ENCODE assay signal across 35 mouse cellular contexts in the genomic region with DNA sequence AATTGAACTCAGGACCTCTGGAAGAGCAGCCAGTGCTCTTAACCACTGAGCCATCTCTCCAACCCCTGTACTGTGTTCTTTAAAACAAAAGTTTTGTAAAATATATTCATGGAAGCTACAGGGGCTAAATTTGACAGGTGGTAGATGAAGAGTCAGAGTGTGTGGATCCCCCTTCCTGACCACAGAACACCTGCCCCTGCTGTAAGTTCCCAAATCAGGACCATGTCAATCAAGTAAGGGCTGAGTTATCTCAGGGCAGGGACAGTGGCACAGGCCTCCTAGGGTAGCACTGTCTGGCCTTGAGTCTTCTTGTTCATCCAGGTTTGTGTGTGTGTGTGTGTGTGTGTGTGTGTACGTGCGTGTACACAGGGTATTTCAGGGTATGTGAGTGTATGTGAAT.
"Had no signal": no experiment of that assay in that cellular context is flagged by ENCODE, and none has a peak within 500 bp of the region (broad histone marks: within the 10 kb centered on the region; RNA-seq: fewer than 3 reads in every experiment).

No protein-coding gene starts in this region.

- ATAC-seq: hindbrain, embryonic 16.5 days; hindbrain, postnatal 0 days; inflammation-experienced regulatory T-cells, adult 6 months; intestine, embryonic 15.5 days; intestine, embryonic 16.5 days; intestine, postnatal 0 days had no signal

- H3K36me3 ChIP-seq: hindbrain, embryonic 10.5 days; hindbrain, embryonic 12.5 days; hindbrain, embryonic 13.5 days; hindbrain, embryonic 15.5 days; intestine, embryonic 15.5 days; kidney, embryonic 15.5 days had no signal

- H3K27ac ChIP-seq: heart, embryonic 10.5 days; heart, embryonic 13.5 days; heart, embryonic 15.5 days; hindbrain, embryonic 10.5 days; hindbrain, embryonic 12.5 days; hindbrain, embryonic 13.5 days; hindbrain, embryonic 14.5 days; hindbrain, embryonic 15.5 days; hindbrain, postnatal 0 days; intestine, embryonic 15.5 days; kidney, embryonic 15.5 days; kidney, postnatal 0 days; layer of hippocampus, adult 2 months had no signal

- H3K9ac ChIP-seq: heart, embryonic 12.5 days; heart, embryonic 13.5 days; heart, embryonic 15.5 days; hindbrain, embryonic 12.5 days; hindbrain, embryonic 13.5 days; hindbrain, embryonic 14.5 days; hindbrain, embryonic 15.5 days; intestine, embryonic 15.5 days; kidney, embryonic 15.5 days had no signal

- H3K27me3 ChIP-seq: heart, embryonic 12.5 days; heart, embryonic 13.5 days; heart, embryonic 15.5 days; hindbrain, embryonic 12.5 days; hindbrain, embryonic 13.5 days; hindbrain, embryonic 15.5 days; intestine, embryonic 15.5 days; kidney, embryonic 15.5 days had no signal

- DNase-seq: heart, postnatal 10 days; heart, postnatal 14 days; heart, postnatal 36 days; heart, postnatal 4 days; kidney, adult 11 months; kidney, adult 18-20 months; kidney, adult 2 months; kidney, adult 8-10 months; kidney, adult 9 months; kidney, postnatal 10 days; kidney, postnatal 14 days; kidney, postnatal 25 days; kidney, postnatal 36 days; kidney, postnatal 4 days; layer of hippocampus, adult 9-11 months; layer of hippocampus, postnatal 36 days had no signal

- H3K4me2 ChIP-seq: heart, embryonic 11.5 days; heart, embryonic 12.5 days; heart, embryonic 13.5 days; heart, embryonic 15.5 days; hindbrain, embryonic 12.5 days; hindbrain, embryonic 13.5 days; hindbrain, embryonic 14.5 days; hindbrain, embryonic 15.5 days; intestine, embryonic 15.5 days; kidney, embryonic 15.5 days had no signal

- H3K4me3 ChIP-seq: heart, embryonic 10.5 days; heart, embryonic 12.5 days; heart, embryonic 13.5 days; heart, embryonic 15.5 days; hindbrain, embryonic 10.5 days; hindbrain, embryonic 12.5 days; hindbrain, embryonic 13.5 days; hindbrain, embryonic 15.5 days; intestine, embryonic 15.5 days; kidney, embryonic 15.5 days; layer of hippocampus, adult 2 months had no signal

- H3K4me1 ChIP-seq: hindbrain, embryonic 10.5 days; hindbrain, embryonic 12.5 days; hindbrain, embryonic 13.5 days; hindbrain, embryonic 15.5 days; intestine, embryonic 15.5 days; kidney, embryonic 15.5 days had no signal

- H3K9me3 ChIP-seq: heart, embryonic 10.5 days; heart, embryonic 12.5 days; heart, embryonic 13.5 days; heart, embryonic 15.5 days; hindbrain, embryonic 10.5 days; hindbrain, embryonic 12.5 days; hindbrain, embryonic 13.5 days; hindbrain, embryonic 15.5 days; intestine, embryonic 15.5 days; kidney, embryonic 15.5 days had no signal
